Mouse (Mus musculus) forelimb bud, embryonic 11.5 days (tissue): ENCODE measurements at regions not wholly inside any gene's neighbourhood (a gene's known extent, or its start where the extent isn't known, plus 50 kb on each side); places are given as distances from the start of the nearest gene placed in this dataset.

Experiments used
- DNase-seq: peaks from one replicate; pipeline ENCODE4 v3.0.0-alpha.2; 2012; ENCODE audit warnings: low read depth, low spot score

DNA sequence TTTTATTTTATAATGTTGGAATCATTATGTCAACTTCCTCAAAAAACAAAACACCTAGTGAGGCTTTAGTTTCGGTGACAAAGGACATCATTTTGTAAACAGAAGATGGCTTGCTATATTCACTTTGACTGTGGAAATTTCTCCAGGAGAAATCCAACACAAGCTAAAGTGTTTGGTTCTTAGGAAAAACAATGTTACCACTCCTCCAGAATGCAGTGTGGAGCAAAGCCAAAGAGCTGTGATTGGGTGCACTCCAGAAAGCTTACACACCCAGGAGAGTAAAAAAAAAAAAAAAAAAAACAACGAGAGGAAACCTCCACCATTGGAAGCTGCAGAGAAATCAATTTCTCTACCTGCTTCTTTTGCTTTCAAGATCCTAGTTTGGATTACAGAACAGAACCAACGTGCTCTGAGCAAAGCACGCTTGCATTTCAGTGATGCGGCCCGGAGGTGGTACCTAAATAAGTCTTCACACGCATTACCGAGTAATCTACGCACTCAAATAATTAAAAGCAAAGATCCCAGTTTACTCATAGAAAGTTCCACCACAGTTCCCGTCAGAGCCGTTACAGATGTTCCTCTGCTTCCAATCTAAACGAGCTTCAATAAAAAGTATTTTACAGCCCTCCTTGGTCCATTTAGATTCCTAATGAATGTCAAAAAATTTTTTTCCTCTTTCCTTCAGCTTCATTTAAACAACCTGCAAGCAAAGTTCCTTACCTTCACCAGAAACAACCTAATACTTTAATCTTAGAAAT lies 199.5 kb upstream of the Gk2 start:
- peak; percentile 14 for DNase-seq

DNA sequence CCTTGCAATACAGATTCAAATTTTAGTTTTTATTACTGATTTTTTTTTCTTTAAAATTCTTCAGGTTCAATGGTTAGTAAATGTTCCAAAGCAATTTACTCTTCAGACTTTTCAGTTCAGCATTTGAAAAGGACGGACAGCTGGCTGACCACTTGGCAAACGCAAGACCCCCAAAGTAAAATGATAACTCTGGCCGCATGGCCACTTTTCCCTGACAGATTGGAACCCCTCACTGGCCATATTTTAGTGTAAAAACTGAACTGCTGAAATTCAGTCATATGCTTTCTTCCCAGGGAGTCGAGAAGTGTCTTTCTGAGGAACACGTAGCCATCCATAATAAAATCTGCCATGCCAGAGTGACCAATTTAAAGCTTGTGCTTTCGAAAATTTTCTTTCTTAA lies 198.4 kb upstream of the Gk2 start:
- DNase-seq, result no peak

DNA sequence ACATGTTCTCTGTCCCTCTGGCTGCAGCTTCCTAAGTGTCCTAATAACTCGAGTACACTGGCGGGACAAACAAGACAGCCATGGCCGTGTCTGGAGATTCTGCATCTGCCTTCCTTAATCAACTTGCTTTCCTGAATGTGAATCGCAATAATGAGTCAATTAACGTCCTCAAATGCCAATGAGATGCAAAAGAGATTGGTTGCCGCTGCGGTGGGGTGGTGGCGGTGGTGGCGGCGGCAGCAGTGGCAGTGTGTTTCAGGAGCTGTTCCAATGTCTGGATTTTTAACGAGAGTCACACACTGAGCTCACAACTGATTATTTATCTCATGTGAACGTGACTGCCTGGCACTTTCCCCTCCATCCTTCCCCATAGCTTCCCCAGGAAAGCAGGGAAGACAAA lies 197.6 kb upstream of the Gk2 start:
- no peak for DNase-seq

DNA sequence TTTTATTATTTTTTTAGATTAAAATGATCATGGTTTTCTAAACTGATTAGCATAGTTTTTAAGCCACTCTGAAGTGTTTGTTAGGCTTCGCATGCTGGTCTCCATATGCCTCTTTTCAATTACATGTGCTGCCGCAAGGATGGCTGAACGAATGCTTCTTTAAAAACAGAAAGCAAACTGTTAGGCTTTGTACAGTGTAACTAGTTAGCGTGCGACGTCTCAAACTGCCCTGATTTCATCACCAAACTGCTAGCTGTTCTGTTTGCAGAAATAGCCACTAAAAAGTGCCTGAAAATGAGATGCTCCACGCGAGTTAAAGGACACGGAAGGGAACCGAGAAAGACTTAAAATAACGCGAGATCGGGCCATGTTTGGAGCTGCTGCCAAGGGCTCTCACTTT lies 185.4 kb upstream of the Gk2 start:
- no peak for DNase-seq

DNA sequence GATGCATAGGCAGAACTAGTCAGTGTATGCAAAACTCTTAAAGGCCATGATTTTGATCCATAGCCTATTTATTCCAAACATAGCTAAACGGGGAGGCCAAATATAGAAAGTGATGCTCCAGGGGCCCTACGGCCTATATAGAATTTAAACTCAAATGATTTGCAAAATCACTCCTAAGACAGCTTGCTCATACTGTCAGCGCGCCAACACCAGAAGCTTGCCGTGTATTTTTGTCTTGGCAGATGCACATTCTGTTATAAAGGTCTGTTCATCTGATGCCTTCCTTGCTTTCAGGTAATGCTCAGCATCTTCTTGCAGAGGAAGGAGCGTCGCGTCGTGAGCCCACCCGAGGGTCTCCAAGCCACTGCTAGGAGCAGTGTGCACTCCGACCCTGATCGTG lies 184.8 kb upstream of the Gk2 start:
- DNase-seq, result no peak

DNA sequence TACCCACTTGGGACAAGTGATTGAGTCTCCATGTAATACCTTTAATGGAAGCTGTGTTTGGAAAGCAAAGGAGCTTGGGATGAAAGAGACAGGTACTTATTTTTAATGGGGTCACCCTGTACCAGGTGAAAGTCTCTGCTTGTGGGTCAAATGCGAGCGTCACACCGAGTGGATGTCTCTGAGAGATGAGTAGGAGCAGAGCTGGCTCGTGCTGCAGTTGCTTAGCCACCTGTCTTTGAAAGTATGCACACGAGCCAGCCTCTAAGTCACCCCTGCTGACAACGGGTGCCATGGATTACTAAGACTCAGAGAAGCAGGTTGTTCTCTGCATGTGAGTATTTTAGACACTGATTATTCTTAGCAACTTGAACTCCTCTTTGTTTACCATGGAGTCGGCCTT lies 179.5 kb upstream of the Gk2 start:
- DNase-seq, result no peak

DNA sequence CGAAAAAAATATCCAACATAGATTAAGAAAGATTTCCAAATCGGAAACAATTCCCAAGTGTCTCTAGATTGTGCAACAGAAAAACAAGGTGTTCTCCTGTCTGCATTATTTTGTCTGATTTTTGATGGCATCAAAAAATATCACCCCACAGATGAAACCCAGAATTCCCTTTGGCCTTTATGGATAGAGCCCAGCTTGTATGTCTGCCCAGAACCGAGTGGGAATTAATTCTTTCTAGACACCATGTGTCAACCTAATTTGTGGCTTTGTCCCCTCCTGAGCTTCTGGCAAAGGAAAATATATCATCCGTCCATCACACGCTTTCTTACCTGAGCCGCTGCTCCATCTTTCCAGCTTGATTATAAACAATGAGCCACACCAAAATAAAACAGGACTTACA lies 176.9 kb upstream of the Gk2 start:
- no peak for DNase-seq

DNA sequence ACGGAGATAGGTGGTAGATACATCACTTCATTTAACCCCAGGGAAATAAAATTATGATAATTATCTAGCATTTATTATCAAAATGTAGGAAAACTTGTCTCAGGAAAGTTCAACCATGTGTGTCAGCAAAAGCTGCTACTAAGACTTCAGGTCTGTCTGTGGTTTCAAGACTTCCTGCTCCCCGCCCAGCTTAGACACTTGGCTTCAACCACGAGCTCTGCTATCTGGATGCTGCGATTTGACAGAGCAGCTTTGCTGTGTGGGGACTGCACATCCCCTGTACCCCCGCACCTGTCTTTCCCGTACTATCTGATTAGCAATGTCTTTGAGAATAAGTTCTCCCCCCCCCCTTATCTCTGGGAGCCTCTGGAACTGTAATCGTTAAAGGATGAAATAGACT lies 176.0 kb upstream of the Gk2 start:
- DNase-seq, result no peak

DNA sequence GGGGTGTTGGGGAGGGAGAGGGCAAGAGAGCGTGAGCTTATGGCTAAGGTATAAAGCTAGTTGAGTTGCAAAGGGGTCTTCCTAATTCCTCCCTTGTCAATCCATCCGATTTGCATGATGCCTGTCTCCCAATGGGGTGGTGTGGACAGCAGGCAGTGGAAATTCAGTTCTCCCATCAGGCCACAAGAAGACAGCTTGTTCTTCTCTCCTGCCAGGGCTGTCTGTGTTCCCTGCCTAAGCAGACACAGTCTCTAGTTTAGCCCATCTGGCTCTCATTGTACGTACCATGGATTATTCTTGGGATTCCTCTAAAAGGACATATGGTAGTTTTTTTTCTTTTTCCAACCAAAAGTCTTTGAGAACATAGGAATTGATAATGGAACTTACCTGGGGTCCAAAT lies 168.4 kb upstream of the Gk2 start:
- DNase-seq, result no peak

DNA sequence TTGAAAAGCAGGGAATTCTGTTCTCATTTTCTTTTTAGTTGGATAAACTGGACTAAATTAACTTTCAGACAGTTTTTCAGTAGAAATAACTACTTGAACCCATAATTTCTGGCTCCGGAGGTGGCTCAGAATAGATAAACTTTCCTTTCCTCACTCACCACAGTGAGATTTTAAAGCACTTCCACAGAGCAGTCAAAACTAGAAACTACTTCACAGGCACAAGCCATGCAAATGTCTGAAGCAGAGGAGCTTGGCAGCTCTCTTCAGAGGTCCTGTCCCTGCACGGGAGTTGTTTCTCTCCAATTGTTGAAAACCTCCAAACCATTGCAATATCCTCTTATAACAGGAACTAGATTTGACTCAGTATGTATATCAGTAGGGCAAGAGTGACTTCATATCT lies 163.1 kb upstream of the Gk2 start:
- DNase-seq, result no peak

DNA sequence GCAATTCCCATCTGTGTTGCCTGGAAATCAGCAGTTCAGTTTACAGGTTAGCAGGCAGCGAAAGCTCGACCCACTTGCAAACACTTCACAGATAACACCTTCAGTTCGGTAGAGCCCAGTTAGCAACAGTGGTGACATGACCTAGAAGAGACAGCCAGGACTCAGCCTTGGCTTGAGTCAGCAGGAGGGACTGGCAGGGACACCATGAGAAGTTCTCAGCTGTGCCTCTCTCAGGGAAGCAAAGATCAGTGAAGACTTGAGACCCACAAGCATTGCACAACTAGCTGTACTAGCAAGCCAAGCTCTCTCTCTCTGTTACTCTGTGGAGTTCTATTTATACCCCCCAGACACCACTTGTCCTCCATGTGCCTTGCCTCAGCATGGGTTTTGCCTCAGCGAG lies 161.6 kb upstream of the Gk2 start:
- DNase-seq, result no peak

DNA sequence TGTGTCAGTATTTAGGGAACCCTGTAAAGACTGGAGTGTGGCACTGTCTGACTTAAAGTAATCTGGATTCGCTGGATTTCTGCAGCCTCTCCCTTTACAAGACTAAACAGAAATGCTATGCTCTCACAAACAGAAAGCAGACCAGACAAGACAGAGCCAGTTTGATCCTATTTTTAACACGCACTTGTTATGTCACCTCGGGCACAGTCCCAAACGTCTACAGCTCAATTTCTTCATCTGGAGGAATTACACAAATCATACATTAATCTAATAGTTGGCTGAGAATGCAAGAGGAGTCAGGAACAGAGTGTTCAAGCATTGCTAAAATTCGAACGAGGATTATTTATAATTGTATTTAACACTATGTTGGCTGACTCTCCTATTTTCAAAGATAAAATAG lies 145.4 kb upstream of the Gk2 start:
- DNase-seq, result no peak

DNA sequence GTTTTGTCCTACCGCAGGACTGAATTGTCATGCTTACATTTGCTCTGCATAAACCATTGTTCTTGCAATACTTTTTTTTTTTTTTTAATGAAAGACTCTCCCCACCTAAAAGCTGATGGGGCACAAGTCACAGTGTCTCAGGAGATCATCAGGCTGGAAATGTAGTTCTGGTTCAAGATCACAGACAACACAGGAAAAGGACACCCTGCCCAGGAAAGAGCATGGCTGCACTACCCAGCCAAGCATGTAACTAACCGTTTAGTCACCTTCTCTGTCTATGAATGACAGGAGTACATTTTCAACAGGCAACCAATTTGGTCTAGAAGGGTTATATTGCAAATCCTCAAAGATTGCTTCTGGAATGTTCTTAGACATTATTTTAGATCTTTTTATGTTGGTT lies 144.6 kb upstream of the Gk2 start:
- DNase-seq, result no peak

DNA sequence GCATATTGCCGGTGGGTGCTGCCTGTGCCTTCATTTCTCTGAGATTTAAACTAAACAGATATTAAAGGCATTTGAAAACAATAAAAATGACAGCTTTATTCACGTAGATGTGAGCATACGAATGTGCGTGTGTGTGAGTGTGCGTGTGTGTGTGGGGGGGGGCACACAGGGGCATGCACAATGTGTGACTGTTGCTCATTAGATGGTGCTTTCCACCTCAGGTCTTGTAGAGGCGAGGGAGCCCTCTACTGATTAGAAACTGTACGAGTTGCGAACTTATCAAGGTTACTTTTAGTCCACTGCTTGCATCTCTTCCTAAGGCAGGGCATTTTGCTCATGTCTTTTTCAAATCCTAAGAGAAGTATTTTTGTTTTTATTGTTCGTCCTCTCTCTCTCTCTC lies 141.9 kb upstream of the Gk2 start:
- no peak for DNase-seq

DNA sequence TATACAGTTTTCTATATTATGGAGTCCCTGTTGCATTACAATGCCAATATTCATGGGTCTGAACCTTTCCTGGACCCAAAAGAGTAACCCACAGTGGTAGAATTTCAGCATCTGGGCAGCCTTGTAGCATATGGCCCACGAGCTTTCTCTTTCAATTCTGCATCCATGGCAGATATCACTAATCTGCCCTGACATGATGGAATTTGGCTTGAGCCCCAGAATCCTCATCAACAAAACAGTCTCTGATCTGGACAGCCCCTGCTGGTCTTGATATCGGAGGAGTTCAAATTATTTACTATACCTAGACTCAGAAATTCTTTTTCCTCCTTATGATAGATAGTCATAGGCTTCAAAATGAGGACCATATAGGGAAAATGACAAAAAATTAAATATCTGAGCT lies 139.1 kb upstream of the Gk2 start:
- DNase-seq, result no peak

DNA sequence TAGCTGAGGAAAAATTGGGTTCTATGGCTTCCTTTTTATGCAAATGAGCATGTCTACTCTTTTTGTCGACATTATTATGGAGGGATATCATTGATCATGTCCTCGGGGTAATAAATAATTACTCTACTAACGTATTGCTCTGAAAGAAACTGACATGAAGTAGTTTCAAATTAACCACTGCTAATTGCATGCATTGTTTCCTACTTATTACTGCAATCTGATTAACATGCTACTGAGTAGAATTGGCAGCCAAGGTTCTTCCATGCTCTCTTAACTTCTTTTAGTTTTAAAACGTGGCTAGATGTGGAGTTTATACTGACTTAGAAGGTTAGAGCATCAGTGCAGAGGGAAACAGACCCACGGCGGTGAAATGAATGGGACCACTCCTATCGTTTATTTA lies 137.3 kb upstream of the Gk2 start:
- DNase-seq, result no peak

DNA sequence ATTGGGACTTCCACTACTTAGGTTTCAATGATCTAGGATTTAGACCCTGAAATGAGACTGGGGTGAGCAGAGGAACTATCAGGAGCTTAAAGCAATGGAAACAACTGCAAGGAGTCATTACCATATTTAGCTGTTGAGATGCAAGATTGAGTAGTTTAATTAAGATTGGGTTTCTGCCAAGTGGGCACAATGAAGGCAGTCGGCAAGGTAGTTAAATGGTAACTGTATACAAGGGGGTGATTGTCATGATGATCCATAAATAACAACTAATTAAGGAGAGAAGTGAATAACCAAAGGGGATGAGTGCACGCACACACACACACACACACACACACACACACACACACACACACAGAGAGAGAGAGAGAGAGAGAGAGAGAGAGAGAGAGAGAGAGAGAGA lies 125.7 kb upstream of the Gk2 start:
- DNase-seq, result no peak

DNA sequence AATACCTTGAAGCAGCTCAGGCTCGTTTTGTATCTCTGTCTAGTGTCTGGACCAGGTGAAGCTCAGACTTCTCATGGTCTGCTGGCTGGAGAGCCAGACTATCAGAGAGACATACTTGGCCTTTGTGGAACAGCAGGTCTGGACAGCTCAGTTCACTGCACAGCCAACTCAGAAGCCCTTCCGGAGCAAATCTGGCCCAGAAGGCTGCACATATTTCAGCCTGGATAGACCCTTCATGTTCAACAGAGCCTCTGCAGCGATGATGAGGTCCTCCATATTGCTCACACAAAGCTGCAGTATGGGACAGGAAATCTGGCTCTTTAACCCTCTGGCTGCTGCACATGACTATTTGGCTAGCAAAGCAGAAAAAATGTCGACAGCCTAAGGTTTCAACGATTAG lies 108.7 kb upstream of the Gk2 start:
- DNase-seq, result no peak

DNA sequence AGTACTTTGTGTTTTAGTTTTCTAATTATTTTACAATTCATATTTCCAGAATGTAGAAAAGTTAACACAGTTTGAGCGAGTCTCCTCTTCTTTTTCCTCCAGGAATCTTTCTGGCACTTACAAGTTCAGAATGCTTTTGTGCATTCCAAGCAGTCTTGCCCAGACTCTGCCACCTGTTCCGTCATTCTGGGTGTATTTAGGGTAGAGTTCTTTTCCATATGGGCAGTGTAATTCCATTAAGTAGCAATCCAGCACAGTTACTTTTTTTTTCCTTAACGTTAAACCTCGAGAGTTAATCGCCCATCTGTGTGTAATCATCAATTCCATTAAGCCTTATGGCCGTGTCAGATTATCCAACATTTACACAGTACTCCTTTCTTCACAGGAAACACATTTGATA lies 106.9 kb upstream of the Gk2 start:
- DNase-seq, result peak; percentile 6

DNA sequence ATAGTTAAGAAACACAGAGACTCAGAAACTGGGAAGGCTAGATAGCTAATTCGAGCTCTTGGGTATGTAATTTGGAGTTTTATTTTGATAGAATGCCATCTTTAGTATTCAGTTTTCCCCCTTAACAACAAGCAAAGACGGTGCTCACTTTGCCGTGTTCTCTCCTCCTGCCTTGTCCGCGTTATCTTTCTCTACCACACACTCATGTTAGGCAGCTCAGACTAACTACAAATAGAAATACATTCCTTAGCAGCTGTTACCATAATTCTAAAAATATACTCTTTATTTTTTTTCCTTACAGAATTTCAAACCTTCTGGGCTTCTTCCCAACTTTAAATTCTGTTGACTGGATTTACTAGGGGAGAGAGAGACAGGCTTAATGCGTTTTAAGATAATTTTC lies 97.5 kb upstream of the Gk2 start:
- no peak for DNase-seq

DNA sequence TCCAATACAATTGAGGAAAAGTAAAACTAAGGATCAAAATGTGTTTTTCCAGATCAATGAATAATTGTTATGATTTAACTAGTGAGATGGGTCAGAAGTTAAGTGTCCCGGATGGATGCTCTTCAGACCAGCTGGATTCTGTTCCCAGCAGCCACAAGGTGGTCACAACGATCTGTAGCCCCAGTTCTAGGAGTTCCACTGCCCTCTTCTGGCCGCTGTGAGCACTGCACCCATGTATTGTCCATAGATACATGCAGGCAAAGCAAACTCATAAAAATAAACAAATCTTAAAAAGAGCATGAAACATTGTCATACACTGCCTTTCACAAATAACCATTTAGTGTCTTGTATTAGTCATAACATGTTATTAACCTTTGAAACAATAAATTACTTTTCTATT lies 96.3 kb upstream of the Gk2 start:
- DNase-seq, result no peak

DNA sequence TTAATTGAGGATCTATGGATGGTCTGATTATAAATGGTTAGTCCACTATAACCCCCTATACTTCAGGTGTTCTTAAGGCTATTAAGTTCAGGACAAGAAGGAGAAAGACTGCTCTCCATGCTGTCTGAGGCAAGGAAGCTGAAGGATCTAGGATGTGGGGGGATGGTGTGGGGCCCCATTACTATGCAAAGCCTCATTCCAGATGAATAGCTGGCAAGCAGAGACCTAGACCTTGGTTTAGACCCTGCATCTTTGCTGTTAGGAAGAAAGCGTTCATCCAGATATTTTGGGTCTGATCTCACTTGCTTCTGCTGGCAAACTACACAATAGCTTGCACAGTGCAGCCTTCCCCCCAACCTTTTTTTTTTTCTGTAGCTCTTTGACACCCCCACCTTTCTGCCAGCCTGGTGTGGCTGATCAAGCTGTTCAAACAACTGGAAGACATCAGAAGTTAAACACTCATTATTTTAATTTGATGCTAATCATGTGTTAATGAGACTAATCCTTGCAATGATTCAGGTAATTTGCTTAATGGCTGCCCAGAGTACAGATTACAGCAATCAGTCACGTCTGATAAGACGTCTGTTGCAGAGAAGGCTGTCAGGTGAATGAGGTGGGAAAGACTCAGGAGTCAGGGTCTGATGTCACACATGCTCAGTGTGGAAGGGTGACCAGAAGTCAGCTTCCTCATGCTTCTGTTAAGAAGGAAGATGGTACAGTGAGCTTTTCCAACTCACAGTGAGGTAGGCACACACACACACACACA lies 80.9 kb upstream of the Gk2 start:
- DNase-seq, result no peak

DNA sequence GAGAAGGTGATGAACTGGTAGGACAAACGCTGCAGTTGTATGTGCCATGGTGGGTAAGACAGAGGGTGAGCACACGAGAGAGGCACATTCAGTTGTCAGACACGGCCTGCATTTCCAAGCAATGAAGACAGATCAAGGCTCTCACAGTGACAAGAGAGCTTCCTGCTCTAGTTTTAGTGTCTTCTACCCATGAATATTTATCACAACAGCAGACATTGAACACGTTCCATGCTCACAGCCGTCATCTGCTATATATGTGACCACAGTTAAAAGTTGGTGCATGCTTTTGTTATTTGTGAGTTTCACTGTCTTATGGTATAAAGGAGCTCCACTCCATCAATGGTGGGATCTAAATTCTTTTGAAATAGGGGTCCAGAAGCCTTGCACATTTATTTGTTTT lies 76.9 kb upstream of the Gk2 start:
- DNase-seq, result no peak

DNA sequence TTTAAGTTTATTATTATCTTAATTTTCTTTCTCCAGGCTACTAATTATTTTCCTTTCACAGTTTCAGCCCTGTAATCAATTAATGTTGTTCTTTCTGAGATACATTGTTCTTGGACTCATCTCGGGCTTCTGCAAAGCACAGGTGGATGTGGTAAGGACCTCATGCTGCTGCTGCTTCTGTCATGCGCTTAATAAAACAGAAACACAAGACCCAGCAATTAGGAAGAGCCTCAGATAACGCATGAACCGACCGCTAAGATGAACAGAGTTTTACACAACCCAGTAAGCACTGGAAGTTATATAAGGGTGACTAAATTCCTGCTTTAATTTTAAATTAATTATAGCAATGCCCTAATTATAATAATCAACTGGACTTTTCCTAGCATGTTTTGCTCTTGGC lies 70.7 kb upstream of the Gk2 start:
- DNase-seq, result no peak
